Mouse (Mus musculus) embryonic facial prominence, embryonic 15.5 days (tissue): ENCODE data around the gene Itga9. TPM values are rescaled to one million over a fixed set of nuclear protein-coding genes. Genes with fewer than 3 reads are reported as not detected.
"Not testable (repeated sequence)": the region's sequence is repeated elsewhere in the genome, so short reads cannot be mapped to it uniquely, and the experiment has no call there.

Experiments used
- ATAC-seq: fragments of 200-750 bp; cut with Nextera tagmentation; 2 replicates; pipeline ENCODE4 v1.8.0; 2017; ENCODE audit warnings: low read depth, moderate TSS enrichment; ENCODE audit not compliant: insufficient number of reproducible peaks, low FRiP score, low TSS enrichment
- H3K27ac ChIP-seq: fragments of 300-500 bp; sonication (generic); replicated peaks from 2 replicates; pipeline ENCODE4 v1.5.1; 2015; ENCODE audit warnings: mild to moderate bottlenecking, inconsistent platforms
- H3K27me3 ChIP-seq: fragments of 300-500 bp; sonication (generic); 2 replicates; pipeline ENCODE4 v1.6.1; 2015; ENCODE audit warnings: inconsistent platforms
- H3K36me3 ChIP-seq: fragments of 300-500 bp; sonication (generic); 2 replicates; pipeline ENCODE4 v1.6.1; 2015; ENCODE audit warnings: mild to moderate bottlenecking, inconsistent platforms
- H3K4me1 ChIP-seq: fragments of 300-500 bp; sonication (generic); 2 replicates; pipeline ENCODE4 v1.6.1; 2015; ENCODE audit warnings: inconsistent platforms
- H3K4me2 ChIP-seq: fragments of 300-500 bp; sonication (generic); replicated peaks from 2 replicates; pipeline ENCODE4 v1.6.1; 2015; ENCODE audit warnings: mild to moderate bottlenecking, inconsistent platforms
- H3K4me3 ChIP-seq: fragments of 300-500 bp; sonication (generic); replicated peaks from 2 replicates; pipeline ENCODE4 v1.5.1; 2015; ENCODE audit warnings: mild to moderate bottlenecking, inconsistent platforms
- H3K9ac ChIP-seq: fragments of 300-500 bp; sonication (generic); 2 replicates; pipeline ENCODE4 v1.6.1; 2015; ENCODE audit warnings: inconsistent platforms
- H3K9me3 ChIP-seq: fragments of 300-500 bp; sonication (generic); replicated peaks from 2 replicates; pipeline ENCODE4 v1.6.1; 2016; ENCODE audit warnings: inconsistent platforms
- WGBS: fragments of 180-500 bp; shearing (Covaris S2); methylation state at CpG from one replicate; pipeline ENCODE4 v1.1.7; 2015; 5-methylcytosine and 5-hydroxymethylcytosine counted together
- polyA plus RNA-seq: library from polyadenylated mRNA; unstranded; fragments of >200 nt; fragmentation: Nextera tagmentation; extraction: Ambion mirVana; gene quantifications from 2 replicates; pipeline ENCODE4 v1.2.1, GENCODE M21; 2015

The Itga9 gene
- polyA plus RNA-seq, 1 experiment from 2014 or later, result 14.7 TPM

GRCm38 (mm10) chr9:118584838-118585237 is 21.7 kb upstream of the Itga9 start:
- Histone ChIP-seq H3K4me2 (no peak overlapping the region), H3K27ac (no peak overlapping the region), H3K9ac (no peak overlapping the region), H3K4me3 (no peak overlapping the region), H3K4me1 (no peaks in the 10 kb centered on the region), H3K9me3 (no peaks in the 10 kb centered on the region), H3K36me3 (peaks cover 30% of the 10 kb centered on the region), H3K27me3 (no peaks in the 10 kb centered on the region)
- 82% methylated on average over 1 of the region's 1 CpGs for WGBS
- no peak for ATAC-seq

- H3K27ac ChIP-seq, result no peak overlapping the region
- H3K9ac ChIP-seq, result no peak overlapping the region
- H3K4me1 ChIP-seq, result peaks cover 6% of the 10 kb centered on the region; the same call in 1 of the 2 replicates
- H3K27me3 ChIP-seq, result no peaks in the 10 kb centered on the region
- no peak for ATAC-seq
- WGBS, result 69% methylated on average over 6 of the region's 6 CpGs
- no peak overlapping the region for H3K4me3 ChIP-seq
- H3K4me2 ChIP-seq, result no peak overlapping the region
- no peaks in the 10 kb centered on the region for H3K9me3 ChIP-seq
- peaks cover 24% of the 10 kb centered on the region; the same call in 1 of the 2 replicates for H3K36me3 ChIP-seq
These were observed 20.5 kb upstream of the Itga9 start for GRCm38 (mm10) chr9:118585998-118586397.

GRCm38 (mm10) chr9:118587115-118587514 is 19.4 kb upstream of the Itga9 start:
- H3K36me3 ChIP-seq, result peaks cover 20% of the 10 kb centered on the region; the same call in 1 of the 2 replicates
- H3K4me1 ChIP-seq, result peaks cover 15% of the 10 kb centered on the region
- no peak overlapping the region for H3K4me3 ChIP-seq
- ATAC-seq, result no peak
- H3K9me3 ChIP-seq, result no peaks in the 10 kb centered on the region
- H3K27me3 ChIP-seq, result no peaks in the 10 kb centered on the region
- no peak overlapping the region for H3K9ac ChIP-seq
- 48% methylated on average over 4 of the region's 4 CpGs for WGBS
- H3K4me2 ChIP-seq, result no peak overlapping the region
- no peak overlapping the region for H3K27ac ChIP-seq

GRCm38 (mm10) chr9:118589249-118589648 is 17.2 kb upstream of the Itga9 start:
- Histone ChIP-seq H3K4me3 (no peak overlapping the region), H3K4me1 (peaks cover 30% of the 10 kb centered on the region), H3K36me3 (0 out of 2 replicates have a peak, but pooled peaks cover 3% of the 10 kb centered on the region), H3K9ac (no peak overlapping the region), H3K4me2 (no peak overlapping the region), H3K27me3 (no peaks in the 10 kb centered on the region), H3K27ac (no peak overlapping the region), H3K9me3 (no peaks in the 10 kb centered on the region)
- no peak for ATAC-seq
- 29% methylated on average over 3 of the region's 3 CpGs for WGBS

GRCm38 (mm10) chr9:118590230-118590629 is 16.3 kb upstream of the Itga9 start:
- no peak for ATAC-seq
- H3K27ac ChIP-seq, result no peak overlapping the region; the same call in 1 of the 2 replicates
- WGBS, result 59% methylated on average over 7 of the region's 7 CpGs

GRCm38 (mm10) chr9:118591633-118592032 is 14.9 kb upstream of the Itga9 start:
- H3K9ac ChIP-seq, result no peak overlapping the region
- no peak for ATAC-seq
- no peak overlapping the region for H3K4me2 ChIP-seq
- H3K36me3 ChIP-seq, result 0 out of 2 replicates have a peak, but pooled peaks cover 3% of the 10 kb centered on the region
- H3K27ac ChIP-seq, result no peak overlapping the region
- no peak overlapping the region for H3K4me3 ChIP-seq
- 55% methylated on average over 6 of the region's 6 CpGs for WGBS
- no peaks in the 10 kb centered on the region for H3K27me3 ChIP-seq
- no peaks in the 10 kb centered on the region for H3K9me3 ChIP-seq
- H3K4me1 ChIP-seq, result peaks cover 30% of the 10 kb centered on the region

More at GRCm38 (mm10) chr9:118590230-118590629, 16.3 kb upstream of the Itga9 start:
- Histone ChIP-seq H3K4me3 (no peak overlapping the region), H3K9ac (no peak overlapping the region), H3K9me3 (no peaks in the 10 kb centered on the region), H3K27me3 (no peaks in the 10 kb centered on the region), H3K4me2 (no peak overlapping the region), H3K4me1 (peaks cover 30% of the 10 kb centered on the region), H3K36me3 (0 out of 2 replicates have a peak, but pooled peaks cover 3% of the 10 kb centered on the region)

- Histone ChIP-seq H3K9me3 (no peaks in the 10 kb centered on the region), H3K4me3 (no peak overlapping the region), H3K36me3 (no peaks in the 10 kb centered on the region), H3K4me1 (peaks cover 30% of the 10 kb centered on the region), H3K4me2 (peak overlapping the region; percentile 12; the same call in 1 of the 2 replicates), H3K27me3 (no peaks in the 10 kb centered on the region), H3K9ac (no peak overlapping the region), H3K27ac (peak overlapping the region; percentile 22; the same call in 1 of the 2 replicates)
- 25% methylated on average over 13 of the region's 13 CpGs for WGBS
- peak; percentile 45 for ATAC-seq
These were observed 13.8 kb upstream of the Itga9 start for GRCm38 (mm10) chr9:118592585-118593249.

GRCm38 (mm10) chr9:118593443-118593842 is 13.0 kb upstream of the Itga9 start:
- 0 out of 2 replicates have a peak overlapping the region, but pooled peaks have one; percentile 28 for H3K27ac ChIP-seq
- no peak overlapping the region for H3K4me3 ChIP-seq
- H3K36me3 ChIP-seq, result no peaks in the 10 kb centered on the region
- H3K9me3 ChIP-seq, result no peaks in the 10 kb centered on the region
- WGBS, result 57% methylated on average over 8 of the region's 8 CpGs
- no peaks in the 10 kb centered on the region for H3K27me3 ChIP-seq
- peaks cover 30% of the 10 kb centered on the region for H3K4me1 ChIP-seq
- H3K9ac ChIP-seq, result no peak overlapping the region
- no peak for ATAC-seq
- H3K4me2 ChIP-seq, result no peak overlapping the region

GRCm38 (mm10) chr9:118596767-118597166 is 9.7 kb upstream of the Itga9 start:
- no peak overlapping the region for H3K9ac ChIP-seq
- no peak overlapping the region for H3K4me2 ChIP-seq
- no peaks in the 10 kb centered on the region for H3K9me3 ChIP-seq
- no peak overlapping the region for H3K27ac ChIP-seq
- H3K27me3 ChIP-seq, result no peaks in the 10 kb centered on the region
- peaks cover 18% of the 10 kb centered on the region for H3K4me1 ChIP-seq
- no peaks in the 10 kb centered on the region for H3K36me3 ChIP-seq
- no peak overlapping the region for H3K4me3 ChIP-seq
- WGBS, result 80% methylated on average over 7 of the region's 7 CpGs
- no peak for ATAC-seq

- not testable (repeated sequence) for H3K4me2 ChIP-seq, H3K36me3 ChIP-seq, H3K27me3 ChIP-seq, H3K4me1 ChIP-seq, H3K27ac ChIP-seq, ATAC-seq, H3K9ac ChIP-seq, H3K9me3 ChIP-seq, H3K4me3 ChIP-seq
- WGBS, result 84% methylated on average over 3 of the region's 3 CpGs
These were observed 6.1 kb upstream of the Itga9 start for GRCm38 (mm10) chr9:118600393-118600792.

- WGBS, result 79% methylated on average over 5 of the region's 5 CpGs
- Histone ChIP-seq H3K36me3 (no peaks in the 10 kb centered on the region), H3K9ac (no peak overlapping the region), H3K27ac (no peak overlapping the region), H3K9me3 (no peaks in the 10 kb centered on the region), H3K4me2 (no peak overlapping the region), H3K4me1 (peaks cover 11% of the 10 kb centered on the region), H3K27me3 (no peaks in the 10 kb centered on the region), H3K4me3 (no peak overlapping the region)
- ATAC-seq, result no peak
These were observed 3.9 kb upstream of the Itga9 start for GRCm38 (mm10) chr9:118602576-118602975.
